10 mouse cellular contexts compared by ENCODE assay signal in genomic region chr15:99449751-99450280, GRCm38 (mm10). TPM values are rescaled to one million over a fixed set of nuclear protein-coding genes. Genes with fewer than 3 reads are reported as not detected.
DNase-seq lines count a peak whose midpoint lies in the region; ATAC-seq and TF ChIP-seq lines count a peak whose summit lies in the region.
"Had no signal": no experiment of that assay in that cellular context is flagged by ENCODE, and none has a peak within 500 bp of the region (broad histone marks: within the 10 kb centered on the region; RNA-seq: fewer than 3 reads in every experiment).

No protein-coding gene starts in this region.

- WGBS in forebrain, embryonic 14.5 days, result 93% methylated on average over 8 of the region's 8 CpGs
- 11% methylated on average over 8 of the region's 8 CpGs for WGBS in liver, embryonic 15.5 days (ENCODE audit: insufficient replicate concordance)
- 71% methylated on average over 8 of the region's 8 CpGs for WGBS in thymus, adult 2 months

- no peak overlapping the region for H3K9ac ChIP-seq in forebrain, embryonic 14.5 days (ENCODE audit: low read length)
- no peak overlapping the region for H3K9ac ChIP-seq in liver, embryonic 15.5 days

- no peak for TF ChIP-seq POLR2A in thymus, adult 2 months (IDR thresholded peaks at IDR 0.05; ENCODE audit: control insufficient read depth, extremely low read depth, insufficient read depth, low read length, poor library complexity)

- no peaks in the 10 kb centered on the region for H3K36me3 ChIP-seq in forebrain, embryonic 14.5 days (ENCODE audit: control insufficient read depth, insufficient read depth, low read length)
- H3K36me3 ChIP-seq in liver, embryonic 15.5 days (replicated peaks), result no peaks in the 10 kb centered on the region
- no peaks in the 10 kb centered on the region for H3K36me3 ChIP-seq in thymus, adult 2 months (ENCODE audit: control insufficient read depth, insufficient read depth, low read length)

- no peak overlapping the region for H3K4me2 ChIP-seq in forebrain, embryonic 14.5 days (ENCODE audit: low read length)
- peak overlapping the region; percentile 48 for H3K4me2 ChIP-seq in liver, embryonic 15.5 days

- no peaks in the 10 kb centered on the region for H3K27me3 ChIP-seq in forebrain, embryonic 14.5 days (replicated peaks; ENCODE audit: control insufficient read depth, insufficient read depth, low read length)
- H3K27me3 ChIP-seq in liver, embryonic 15.5 days, result no peaks in the 10 kb centered on the region
- H3K27me3 ChIP-seq in thymus, adult 2 months (ENCODE audit: control insufficient read depth, insufficient read depth, low read length), result no peaks in the 10 kb centered on the region

- peaks cover under 1% of the 10 kb centered on the region; the same call in 1 of the 2 replicates for H3K4me1 ChIP-seq in forebrain, embryonic 14.5 days (ENCODE audit: control insufficient read depth, insufficient read depth, low read length)
- H3K4me1 ChIP-seq in liver, embryonic 15.5 days (replicated peaks), result peaks cover 25% of the 10 kb centered on the region
- H3K4me1 ChIP-seq in thymus, adult 2 months (replicated peaks; ENCODE audit: control insufficient read depth, insufficient read depth, low read length), result peaks cover 25% of the 10 kb centered on the region

- peak; percentile 73 to 92 for DNase-seq in adrenal gland, adult (ENCODE audit: inconsistent age in 2 of 2, low spot score in 1 of 2)
- no peak for DNase-seq in adrenal gland, postnatal 10 days
- DNase-seq in layer of hippocampus, adult 2 months (ENCODE audit: low spot score in 2 of 2), result no peak
- no peak for DNase-seq in layer of hippocampus, adult 18-20 months (ENCODE audit: low spot score in 2 of 2)
- DNase-seq in forebrain, embryonic 14.5 days (ENCODE audit: low spot score), result no peak
- DNase-seq in thymus, adult 2 months, result no peak
- DNase-seq in spleen, adult 18-20 months, result no peak
- DNase-seq: embryo, embryonic 11 days; midbrain, embryonic 14.5 days had no signal

- H3K4me3 ChIP-seq in layer of hippocampus, adult 2 months, result no peak overlapping the region
- no peak overlapping the region for H3K4me3 ChIP-seq in forebrain, embryonic 14.5 days (ENCODE audit: low read depth, low read length)
- H3K4me3 ChIP-seq in liver, embryonic 15.5 days (replicated peaks), result no peak overlapping the region
- no peak overlapping the region for H3K4me3 ChIP-seq in thymus, adult 2 months (ENCODE audit: control insufficient read depth, insufficient read depth, low read length)

- ATAC-seq in forebrain, embryonic 14.5 days, result no peak
- peak; percentile 69 for ATAC-seq in liver, embryonic 15.5 days (ENCODE audit: insufficient read depth)

- no peaks in the 10 kb centered on the region for H3K9me3 ChIP-seq in forebrain, embryonic 14.5 days (replicated peaks; ENCODE audit: control insufficient read depth, low read length)
- H3K9me3 ChIP-seq in liver, embryonic 15.5 days (replicated peaks), result no peaks in the 10 kb centered on the region

- no peak for TF ChIP-seq CTCF in layer of hippocampus, adult 2 months (conservative IDR thresholded peaks at IDR 0.05)
- no peak for TF ChIP-seq CTCF in thymus, adult 2 months (IDR thresholded peaks at IDR 0.05; ENCODE audit: borderline replicate concordance, control insufficient read depth, extremely low read depth, insufficient read depth, low read length, poor library complexity)

- H3K27ac ChIP-seq in layer of hippocampus, adult 2 months, result peak overlapping the region; percentile 75
- H3K27ac ChIP-seq in forebrain, embryonic 14.5 days (ENCODE audit: low read depth, low read length), result peak overlapping the region; percentile 27; the same call in 1 of the 2 replicates
- peak overlapping the region; percentile 35 for H3K27ac ChIP-seq in liver, embryonic 15.5 days (replicated peaks)
- H3K27ac ChIP-seq in thymus, adult 2 months (ENCODE audit: control insufficient read depth, insufficient read depth, low read length), result no peak overlapping the region

RNA-seq across cellular contexts. Expression of gene Nckap5l, which starts 7.7 kb away (rescaled TPM):
- 10 to 100 TPM; 19.8 to 34.0 TPM for total RNA-seq in adrenal gland, postnatal 10 days (2021)
- 10 to 100 TPM; 17.1 to 18.5 TPM for total RNA-seq in layer of hippocampus, adult 2 months (2021)
- 10 to 100 TPM; 15.8 to 16.5 TPM for total RNA-seq in layer of hippocampus, adult 18-20 months (2021)
- 9.1 and 12.4 TPM in 2 replicates for polyA plus RNA-seq in forebrain, embryonic 14.5 days (2014; fragmentation: Nextera tagmentation; extraction: Ambion mirVana)
- polyA plus RNA-seq in liver, embryonic 15.5 days (2015; fragmentation: Nextera tagmentation; extraction: Ambion mirVana), result 0.92 and 1.3 TPM in 2 replicates
- polyA plus RNA-seq in thymus, adult 2 months (2012; rRNA removed), result 48.1 and 48.6 TPM in 2 replicates

RNA-seq across cellular contexts. Expression of gene Bcdin3d, which starts 24.7 kb away (rescaled TPM):
- total RNA-seq in adrenal gland, postnatal 10 days (2021), result 1 to 10 TPM; 6.0 to 6.5 TPM
- 1 to 10 TPM; 4.0 to 5.5 TPM for total RNA-seq in layer of hippocampus, adult 2 months (2021)
- total RNA-seq in layer of hippocampus, adult 18-20 months (2021), result 1 to 10 TPM; 5.0 TPM
- polyA plus RNA-seq in forebrain, embryonic 14.5 days (2014; fragmentation: Nextera tagmentation; extraction: Ambion mirVana), result 22.4 and 25.4 TPM in 2 replicates
- 5.2 and 5.3 TPM in 2 replicates for polyA plus RNA-seq in liver, embryonic 15.5 days (2015; fragmentation: Nextera tagmentation; extraction: Ambion mirVana)
- 12.4 and 13.7 TPM in 2 replicates for polyA plus RNA-seq in thymus, adult 2 months (2012; rRNA removed)

RNA-seq across cellular contexts. Expression of gene Tmbim6, which starts 57.1 kb away (rescaled TPM):
- 100 to 1,000 TPM; 581 to 642 TPM for total RNA-seq in adrenal gland, postnatal 10 days (2021)
- total RNA-seq in layer of hippocampus, adult 2 months (2021), result 100 to 1,000 TPM; 341 to 355 TPM
- total RNA-seq in layer of hippocampus, adult 18-20 months (2021), result 100 to 1,000 TPM; 359 to 374 TPM
- polyA plus RNA-seq in forebrain, embryonic 14.5 days (2014; fragmentation: Nextera tagmentation; extraction: Ambion mirVana), result 230 and 247 TPM in 2 replicates
- 278 and 304 TPM in 2 replicates for polyA plus RNA-seq in liver, embryonic 15.5 days (2015; fragmentation: Nextera tagmentation; extraction: Ambion mirVana)
- polyA plus RNA-seq in thymus, adult 2 months (2012; rRNA removed), result 723 and 818 TPM in 2 replicates

Comparison
In these comparisons a context has a peak if more than half of its experiments do, and no peak if none do; other contexts are left out.
1. DNase-seq: peak in adrenal gland, adult (2 of 2); none in adrenal gland, postnatal 10 days (single experiment), layer of hippocampus, adult 2 months (0 of 2), layer of hippocampus, adult 18-20 months (0 of 2), forebrain, embryonic 14.5 days (single experiment), thymus, adult 2 months (single experiment) and spleen, adult 18-20 months (0 of 2).